Mouse (Mus musculus): ENCODE measurements at regions not wholly inside any gene's neighbourhood (a gene's known extent, or its start where the extent isn't known, plus 50 kb on each side); places are given as distances from the start of the nearest gene placed in this dataset.

GRCm38 (mm10) chr4:74588761-74589160, 346.5 kb downstream of the Kdm4c start:
- peak in 1 of 2 experiments; percentile 10 for DNase-seq
- no peak overlapping the region for H3K4me3 ChIP-seq
- intact Hi-C loops (cut with DNase I) = no loop called here
- no peaks in the 10 kb centered on the region for H3K27me3 ChIP-seq (ENCODE audit: control insufficient read depth, insufficient read depth, low read length)
- TF ChIP-seq EP300 (IDR thresholded peaks at IDR 0.05; ENCODE audit: insufficient read depth, low read depth, low read length) (no peak), POLR2A (IDR thresholded peaks at IDR 0.05; ENCODE audit: insufficient read depth, low read depth, low read length) (no peak), CTCF (IDR thresholded peaks at IDR 0.05) (no peak)
- no peaks in the 10 kb centered on the region; the same call in 1 of the 2 replicates for H3K36me3 ChIP-seq (ENCODE audit: control insufficient read depth, insufficient read depth, low read length)
- H3K27ac ChIP-seq = peak overlapping the region; percentile 20
- no peaks in the 10 kb centered on the region for H3K79me2 ChIP-seq (replicated peaks; ENCODE audit: control insufficient read depth, insufficient read depth, low read length)
- peaks cover 2% of the 10 kb centered on the region; the same call in 1 of the 2 replicates for H3K4me1 ChIP-seq (ENCODE audit: control insufficient read depth, insufficient read depth, low read length)
- H3K9ac ChIP-seq (ENCODE audit: low read depth, low read length) = no peak overlapping the region

DNA sequence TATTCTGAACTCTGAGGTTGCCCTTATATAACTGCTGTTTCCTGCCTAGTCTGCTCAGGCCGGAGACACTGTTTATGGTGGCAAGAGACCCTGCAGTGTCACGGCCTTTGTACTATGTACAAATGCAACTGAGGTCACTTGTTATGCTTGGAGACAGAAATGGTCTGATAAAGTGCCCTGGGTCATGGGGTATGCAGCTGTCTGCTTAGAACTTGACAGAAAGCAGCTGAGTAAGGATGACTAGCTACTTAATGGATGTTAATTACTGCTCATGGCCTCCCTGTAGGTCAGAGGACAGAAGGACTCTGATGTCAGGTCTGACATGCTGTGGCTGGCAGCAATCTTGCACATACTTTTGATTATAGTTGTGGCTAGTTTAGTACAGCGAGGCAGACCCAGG, 370.7 kb downstream of the Kdm4c start:
- Histone ChIP-seq H3K4me3 (no peak overlapping the region), H3K79me2 (replicated peaks; ENCODE audit: control insufficient read depth, insufficient read depth, low read length) (no peaks in the 10 kb centered on the region), H3K27ac (no peak overlapping the region), H3K27me3 (ENCODE audit: control insufficient read depth, insufficient read depth, low read length) (no peaks in the 10 kb centered on the region), H3K9ac (ENCODE audit: low read depth, low read length) (no peak overlapping the region), H3K36me3 (ENCODE audit: control insufficient read depth, insufficient read depth, low read length) (no peaks in the 10 kb centered on the region), H3K4me1 (ENCODE audit: control insufficient read depth, insufficient read depth, low read length) (no peaks in the 10 kb centered on the region; the same call in none of the 2 replicates)
- TF ChIP-seq EP300 (IDR thresholded peaks at IDR 0.05; ENCODE audit: insufficient read depth, low read depth, low read length) (no peak), POLR2A (IDR thresholded peaks at IDR 0.05; ENCODE audit: insufficient read depth, low read depth, low read length) (no peak), CTCF (IDR thresholded peaks at IDR 0.05) (no peak)
- intact Hi-C loops (cut with DNase I) = no loop called here
- 27% methylated on average over 3 of the region's 3 CpGs for WGBS
- peak in 1 of 2 experiments; percentile 8 for DNase-seq
